Mouse (Mus musculus) layer of hippocampus, adult 18-20 months (tissue): ENCODE measurements at regions not wholly inside any gene's neighbourhood (a gene's known extent, or its start where the extent isn't known, plus 50 kb on each side); places are given as distances from the start of the nearest gene placed in this dataset.

Experiments used
- DNase-seq, 2 experiments: peaks; one replicate each; pipeline ENCODE4 v3.0.0; 2022; ENCODE audit warnings: low spot score in 2 of 2

GRCm38 (mm10) chr3:74787741-74788140 is 377.1 kb downstream of the Zbbx start:
- DNase-seq = no peak

- no peak for DNase-seq
These were observed 386.5 kb downstream of the Zbbx start for GRCm38 (mm10) chr3:74778337-74778736.

- DNase-seq = peak in 1 of 2 experiments; percentile 26
These were observed 422.7 kb downstream of the Zbbx start for GRCm38 (mm10) chr3:74742123-74742522.

- no peak for DNase-seq
These were observed 425.1 kb downstream of the Zbbx start for GRCm38 (mm10) chr3:74739718-74740117.
